Mouse (Mus musculus) heart, embryonic 11.5 days (tissue): ENCODE measurements at regions not wholly inside any gene's neighbourhood (a gene's known extent, or its start where the extent isn't known, plus 50 kb on each side); places are given as distances from the start of the nearest gene placed in this dataset.

Experiments used
- ATAC-seq: fragments of 200-750 bp; cut with Nextera tagmentation; replicated peaks from 2 replicates; pipeline ENCODE4 v1.8.0; 2017; ENCODE audit warnings: moderate library complexity; ENCODE audit not compliant: insufficient number of reproducible peaks, low FRiP score, low TSS enrichment
- H3K27ac ChIP-seq: fragments of 300-500 bp; sonication (generic); 2 replicates; pipeline ENCODE4 v1.5.1; 2014; ENCODE audit warnings: mild to moderate bottlenecking, low read depth, low read length
- H3K27me3 ChIP-seq: fragments of 300-500 bp; sonication (generic); 2 replicates; pipeline ENCODE4 v1.6.1; 2014; ENCODE audit warnings: mild to moderate bottlenecking, low read length, mixed read lengths; ENCODE audit not compliant: control insufficient read depth, insufficient read depth
- H3K36me3 ChIP-seq: fragments of 300-500 bp; sonication (generic); 2 replicates; pipeline ENCODE4 v1.6.1; 2014; ENCODE audit warnings: mild to moderate bottlenecking, low read length, moderate library complexity, mixed read lengths; ENCODE audit not compliant: control insufficient read depth, insufficient read depth
- H3K4me1 ChIP-seq: fragments of 300-500 bp; sonication (generic); 2 replicates; pipeline ENCODE4 v1.6.1; 2014; ENCODE audit warnings: low read length; ENCODE audit not compliant: control insufficient read depth, insufficient read depth
- H3K4me2 ChIP-seq: fragments of 300-500 bp; sonication (generic); 2 replicates; pipeline ENCODE4 v1.6.1; 2014; ENCODE audit warnings: mild to moderate bottlenecking, moderate library complexity
- H3K4me3 ChIP-seq: fragments of 300-500 bp; sonication (generic); 2 replicates; pipeline ENCODE4 v1.5.1; 2014; ENCODE audit warnings: low read depth, low read length
- H3K9ac ChIP-seq: fragments of 300-500 bp; sonication (generic); 2 replicates; pipeline ENCODE4 v1.6.1; 2014; ENCODE audit warnings: mild to moderate bottlenecking, low read depth, low read length, moderate library complexity
- H3K9me3 ChIP-seq: fragments of 300-500 bp; sonication (generic); replicated peaks from 2 replicates; pipeline ENCODE4 v1.6.1; 2016; ENCODE audit warnings: low read length; ENCODE audit not compliant: control insufficient read depth
- WGBS: fragments of 180-500 bp; shearing (Covaris S2); extraction: QIAGEN DNeasy Blood & Tissue Kit; methylation state at CpG from one replicate; pipeline ENCODE4 v1.1.7; 2014; ENCODE audit not compliant: insufficient replicate concordance; 5-methylcytosine and 5-hydroxymethylcytosine counted together

DNA sequence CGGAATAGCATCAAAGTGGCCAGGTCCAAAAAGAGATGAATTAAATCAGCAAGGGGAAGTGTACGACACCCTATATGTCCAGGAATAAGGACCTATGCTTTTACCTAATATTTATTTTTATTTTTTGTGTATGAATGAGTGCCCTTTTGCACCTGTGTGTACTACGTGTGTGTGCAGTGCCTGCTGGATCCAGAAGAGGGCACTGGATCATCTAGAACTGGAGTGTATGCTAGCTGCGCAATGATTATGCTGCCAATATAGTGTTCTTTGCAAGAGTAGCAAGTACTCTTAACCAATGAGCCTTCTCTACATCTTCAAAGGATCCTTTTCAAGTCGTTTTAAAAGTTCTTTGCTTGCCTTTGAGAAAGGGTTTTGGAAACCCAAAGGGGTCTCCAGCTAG lies 2034.4 kb upstream of the Tenm3 start:
- 80% methylated on average over 5 of the region's 5 CpGs for WGBS
- H3K4me1 ChIP-seq: no peaks in the 10 kb centered on the region

More for the DNA sequence above, 2034.4 kb upstream of the Tenm3 start:
- no peak overlapping the region for H3K9ac ChIP-seq
- H3K4me3 ChIP-seq: no peak overlapping the region
- H3K27me3 ChIP-seq: no peaks in the 10 kb centered on the region
- H3K27ac ChIP-seq: no peak overlapping the region
- no peak overlapping the region for H3K4me2 ChIP-seq
- no peaks in the 10 kb centered on the region for H3K9me3 ChIP-seq
- no peaks in the 10 kb centered on the region for H3K36me3 ChIP-seq
- ATAC-seq: no peak
